Mouse (Mus musculus) erythroblast, embryonic 14.5 days (primary cell): ENCODE data around the gene Gm498.

Experiments used
- GATA1 ChIP-seq: IDR thresholded peaks from 2 replicates; pipeline ENCODE4 v1.6.1; 2012; ENCODE audit warnings: low read length, inconsistent platforms, mixed read lengths
- TAL1 ChIP-seq: IDR thresholded peaks from 3 replicates; pipeline ENCODE4 v1.6.1; 2012; ENCODE audit warnings: low read length, inconsistent platforms, mixed read lengths

DNA sequence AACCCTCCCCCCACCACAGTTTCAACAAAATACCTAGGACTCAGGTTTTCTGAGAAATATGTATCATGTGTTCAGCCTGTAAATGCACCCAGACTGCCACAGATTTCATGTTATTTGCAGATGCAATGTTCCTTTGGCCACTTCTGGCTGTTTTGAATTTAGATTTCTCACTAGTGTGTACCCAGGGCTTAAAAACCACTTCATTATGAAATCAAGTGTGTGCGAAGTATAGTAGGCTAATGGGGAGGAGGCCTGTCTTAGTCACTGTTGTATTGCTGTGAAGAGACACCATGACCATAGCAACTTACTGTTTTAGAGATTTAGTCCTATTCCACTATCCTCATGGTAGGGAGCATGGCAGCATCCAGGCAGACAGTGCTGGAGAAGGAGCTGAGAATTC, 63.3 kb downstream of the Gm498 start:
- TF ChIP-seq GATA1, result no peak
- no peak for TF ChIP-seq TAL1
